Mouse (Mus musculus): Measurements from ENCODE around the gene Ptprcap. TPM values are rescaled to one million over a fixed set of nuclear protein-coding genes. Genes with fewer than 3 reads are reported as not detected.

The Ptprcap gene
- polyA plus RNA-seq, 1 experiment from 2014 or later, result 0.24 TPM

GRCm38 (mm10) chr19:4114551-4114950 is 38.9 kb upstream of the Ptprcap start:
- H3K27ac ChIP-seq (ENCODE audit: low read depth, low read length), result no peak overlapping the region
- no peak for ATAC-seq
- H3K4me2 ChIP-seq (ENCODE audit: low read length), result no peak overlapping the region
- WGBS, result 95% methylated on average over 10 of the region's 10 CpGs
- no peak for DNase-seq (ENCODE audit: low spot score)
- H3K27me3 ChIP-seq (replicated peaks; ENCODE audit: control insufficient read depth, insufficient read depth, low read length), result no peaks in the 10 kb centered on the region
- no peak overlapping the region for H3K4me3 ChIP-seq (ENCODE audit: low read depth, low read length)
- no peaks in the 10 kb centered on the region for H3K9me3 ChIP-seq (replicated peaks; ENCODE audit: control insufficient read depth, low read length)
- no peak overlapping the region for H3K9ac ChIP-seq (ENCODE audit: low read length)
- H3K4me1 ChIP-seq (ENCODE audit: control insufficient read depth, insufficient read depth, low read length), result no peaks in the 10 kb centered on the region
- peaks cover 71% of the 10 kb centered on the region for H3K36me3 ChIP-seq (ENCODE audit: control insufficient read depth, insufficient read depth, low read length)

GRCm38 (mm10) chr19:4115144-4115543 is 38.3 kb upstream of the Ptprcap start:
- no peak for DNase-seq (ENCODE audit: low spot score)
- Histone ChIP-seq H3K36me3 (ENCODE audit: control insufficient read depth, insufficient read depth, low read length) (peaks cover 71% of the 10 kb centered on the region), H3K9ac (ENCODE audit: low read length) (no peak overlapping the region), H3K9me3 (replicated peaks; ENCODE audit: control insufficient read depth, low read length) (no peaks in the 10 kb centered on the region), H3K4me1 (ENCODE audit: control insufficient read depth, insufficient read depth, low read length) (no peaks in the 10 kb centered on the region), H3K27me3 (replicated peaks; ENCODE audit: control insufficient read depth, insufficient read depth, low read length) (no peaks in the 10 kb centered on the region), H3K27ac (ENCODE audit: low read depth, low read length) (no peak overlapping the region), H3K4me3 (ENCODE audit: low read depth, low read length) (no peak overlapping the region), H3K4me2 (ENCODE audit: low read length) (no peak overlapping the region)
- no peak for ATAC-seq
- 94% methylated on average over 10 of the region's 10 CpGs for WGBS

- WGBS, result 86% methylated on average over 11 of the region's 11 CpGs
- peaks cover 4% of the 10 kb centered on the region for H3K4me1 ChIP-seq (ENCODE audit: control insufficient read depth, insufficient read depth, low read length)
These were observed 37.6 kb upstream of the Ptprcap start for GRCm38 (mm10) chr19:4115816-4116215.

GRCm38 (mm10) chr19:4117006-4117405 is 36.4 kb upstream of the Ptprcap start:
- H3K36me3 ChIP-seq (ENCODE audit: control insufficient read depth, insufficient read depth, low read length), result peaks cover 61% of the 10 kb centered on the region
- 97% methylated on average over 7 of the region's 7 CpGs for WGBS

More at GRCm38 (mm10) chr19:4115816-4116215, 37.6 kb upstream of the Ptprcap start:
- Histone ChIP-seq H3K9me3 (replicated peaks; ENCODE audit: control insufficient read depth, low read length) (no peaks in the 10 kb centered on the region), H3K4me2 (ENCODE audit: low read length) (no peak overlapping the region), H3K36me3 (ENCODE audit: control insufficient read depth, insufficient read depth, low read length) (peaks cover 71% of the 10 kb centered on the region), H3K4me3 (ENCODE audit: low read depth, low read length) (no peak overlapping the region), H3K27ac (ENCODE audit: low read depth, low read length) (no peak overlapping the region), H3K9ac (ENCODE audit: low read length) (no peak overlapping the region), H3K27me3 (replicated peaks; ENCODE audit: control insufficient read depth, insufficient read depth, low read length) (no peaks in the 10 kb centered on the region)
- ATAC-seq (no peak), DNase-seq (ENCODE audit: low spot score) (no peak)

GRCm38 (mm10) chr19:4118350-4118749 is 35.1 kb upstream of the Ptprcap start:
- Histone ChIP-seq H3K27ac (ENCODE audit: low read depth, low read length) (no peak overlapping the region), H3K4me2 (ENCODE audit: low read length) (no peak overlapping the region), H3K9me3 (replicated peaks; ENCODE audit: control insufficient read depth, low read length) (no peaks in the 10 kb centered on the region), H3K4me1 (ENCODE audit: control insufficient read depth, insufficient read depth, low read length) (peaks cover 4% of the 10 kb centered on the region), H3K36me3 (ENCODE audit: control insufficient read depth, insufficient read depth, low read length) (peaks cover 49% of the 10 kb centered on the region), H3K4me3 (ENCODE audit: low read depth, low read length) (no peak overlapping the region), H3K27me3 (replicated peaks; ENCODE audit: control insufficient read depth, insufficient read depth, low read length) (no peaks in the 10 kb centered on the region), H3K9ac (ENCODE audit: low read length) (no peak overlapping the region)
- ATAC-seq (no peak), DNase-seq (ENCODE audit: low spot score) (no peak)
- 96% methylated on average over 2 of the region's 2 CpGs for WGBS

More at GRCm38 (mm10) chr19:4117006-4117405, 36.4 kb upstream of the Ptprcap start:
- H3K9ac ChIP-seq (ENCODE audit: low read length), result no peak overlapping the region
- peaks cover 4% of the 10 kb centered on the region for H3K4me1 ChIP-seq (ENCODE audit: control insufficient read depth, insufficient read depth, low read length)
- no peak overlapping the region for H3K4me3 ChIP-seq (ENCODE audit: low read depth, low read length)
- ATAC-seq, result no peak
- DNase-seq (ENCODE audit: low spot score), result no peak
- no peak overlapping the region for H3K27ac ChIP-seq (ENCODE audit: low read depth, low read length)
- H3K4me2 ChIP-seq (ENCODE audit: low read length), result no peak overlapping the region
- no peaks in the 10 kb centered on the region for H3K27me3 ChIP-seq (replicated peaks; ENCODE audit: control insufficient read depth, insufficient read depth, low read length)
- no peaks in the 10 kb centered on the region for H3K9me3 ChIP-seq (replicated peaks; ENCODE audit: control insufficient read depth, low read length)

- peaks cover 34% of the 10 kb centered on the region for H3K36me3 ChIP-seq (ENCODE audit: control insufficient read depth, insufficient read depth, low read length)
- H3K4me1 ChIP-seq (ENCODE audit: control insufficient read depth, insufficient read depth, low read length), result peaks cover 4% of the 10 kb centered on the region
- no peak overlapping the region for H3K4me3 ChIP-seq (ENCODE audit: low read depth, low read length)
- WGBS, result 92% methylated on average over 6 of the region's 6 CpGs
- peak overlapping the region; percentile 50; the same call in 1 of the 2 replicates for H3K4me2 ChIP-seq (ENCODE audit: low read length)
- H3K9ac ChIP-seq (ENCODE audit: low read length), result peak overlapping the region; percentile 13; the same call in 1 of the 2 replicates
- H3K9me3 ChIP-seq (replicated peaks; ENCODE audit: control insufficient read depth, low read length), result no peaks in the 10 kb centered on the region
- ATAC-seq, result no peak
- no peak for DNase-seq (ENCODE audit: low spot score)
- no peak overlapping the region for H3K27ac ChIP-seq (ENCODE audit: low read depth, low read length)
- H3K27me3 ChIP-seq (replicated peaks; ENCODE audit: control insufficient read depth, insufficient read depth, low read length), result no peaks in the 10 kb centered on the region
These were observed 33.5 kb upstream of the Ptprcap start for GRCm38 (mm10) chr19:4119716-4120487.

GRCm38 (mm10) chr19:4120496-4120895 is 32.9 kb upstream of the Ptprcap start:
- no peaks in the 10 kb centered on the region for H3K9me3 ChIP-seq (replicated peaks; ENCODE audit: control insufficient read depth, low read length)
- no peak for DNase-seq (ENCODE audit: low spot score)
- H3K27ac ChIP-seq (ENCODE audit: low read depth, low read length), result no peak overlapping the region
- H3K27me3 ChIP-seq (replicated peaks; ENCODE audit: control insufficient read depth, insufficient read depth, low read length), result no peaks in the 10 kb centered on the region
- H3K4me2 ChIP-seq (ENCODE audit: low read length), result peak overlapping the region; percentile 50
- peak overlapping the region; percentile 13; the same call in 1 of the 2 replicates for H3K9ac ChIP-seq (ENCODE audit: low read length)
- ATAC-seq, result no peak
- peak overlapping the region; percentile 39; the same call in 1 of the 2 replicates for H3K4me3 ChIP-seq (ENCODE audit: low read depth, low read length)
- H3K36me3 ChIP-seq (ENCODE audit: control insufficient read depth, insufficient read depth, low read length), result peaks cover 28% of the 10 kb centered on the region
- H3K4me1 ChIP-seq (ENCODE audit: control insufficient read depth, insufficient read depth, low read length), result peaks cover 4% of the 10 kb centered on the region
- WGBS, result 100% methylated on average over 2 of the region's 2 CpGs

- Histone ChIP-seq H3K9me3 (replicated peaks; ENCODE audit: control insufficient read depth, low read length) (no peaks in the 10 kb centered on the region), H3K9ac (ENCODE audit: low read length) (peak overlapping the region; percentile 58; the same call in 1 of the 2 replicates), H3K27me3 (replicated peaks; ENCODE audit: control insufficient read depth, insufficient read depth, low read length) (no peaks in the 10 kb centered on the region), H3K4me1 (ENCODE audit: control insufficient read depth, insufficient read depth, low read length) (peaks cover 4% of the 10 kb centered on the region), H3K4me3 (ENCODE audit: low read depth, low read length) (peak overlapping the region; percentile 39), H3K27ac (ENCODE audit: low read depth, low read length) (peak overlapping the region; percentile 80), H3K4me2 (ENCODE audit: low read length) (peak overlapping the region; percentile 50), H3K36me3 (ENCODE audit: control insufficient read depth, insufficient read depth, low read length) (peaks cover 20% of the 10 kb centered on the region)
- DNase-seq (ENCODE audit: low spot score) (peak; percentile 100), ATAC-seq (peak; percentile 80)
- WGBS, result 3% methylated on average over 38 of the region's 38 CpGs
These were observed 32.2 kb upstream of the Ptprcap start for GRCm38 (mm10) chr19:4121097-4121805.
